Mouse (Mus musculus) neural tube, embryonic 15.5 days (tissue): ENCODE measurements around the gene Adora2b. TPM values are rescaled to one million over a fixed set of nuclear protein-coding genes. Genes with fewer than 3 reads are reported as not detected.

Source experiments
- ATAC-seq: fragments of 200-750 bp; cut with Nextera tagmentation; 2 replicates; pipeline ENCODE4 v1.8.0; 2017; ENCODE audit warnings: mild to moderate bottlenecking, moderate TSS enrichment, moderate library complexity; ENCODE audit not compliant: low FRiP score
- H3K27ac ChIP-seq: fragments of 300-500 bp; sonication (generic); replicated peaks from 2 replicates; pipeline ENCODE4 v1.5.1; 2015; ENCODE audit warnings: mild to moderate bottlenecking, inconsistent platforms
- H3K27me3 ChIP-seq: fragments of 300-500 bp; sonication (generic); replicated peaks from 2 replicates; pipeline ENCODE4 v1.6.1; 2015; ENCODE audit warnings: inconsistent platforms
- H3K36me3 ChIP-seq: fragments of 300-500 bp; sonication (generic); 2 replicates; pipeline ENCODE4 v1.6.1; 2015; ENCODE audit warnings: inconsistent platforms
- H3K4me1 ChIP-seq: fragments of 300-500 bp; sonication (generic); 2 replicates; pipeline ENCODE4 v1.6.1; 2015; ENCODE audit warnings: inconsistent platforms
- H3K4me2 ChIP-seq: fragments of 300-500 bp; sonication (generic); 2 replicates; pipeline ENCODE4 v1.6.1; 2015; ENCODE audit warnings: inconsistent platforms, mild to moderate bottlenecking, moderate library complexity
- H3K4me3 ChIP-seq: fragments of 300-500 bp; sonication (generic); replicated peaks from 2 replicates; pipeline ENCODE4 v1.5.1; 2015; ENCODE audit warnings: mild to moderate bottlenecking, inconsistent platforms
- H3K9ac ChIP-seq: fragments of 300-500 bp; sonication (generic); replicated peaks from 2 replicates; pipeline ENCODE4 v1.6.1; 2015; ENCODE audit warnings: mild to moderate bottlenecking, inconsistent platforms
- H3K9me3 ChIP-seq: fragments of 300-500 bp; sonication (generic); replicated peaks from 2 replicates; pipeline ENCODE4 v1.6.1; 2016; ENCODE audit warnings: inconsistent platforms
- WGBS: fragments of 180-500 bp; shearing (Covaris S2); methylation state at CpG from one replicate; pipeline ENCODE4 v1.1.7; 2015; ENCODE audit warnings: mixed read lengths; 5-methylcytosine and 5-hydroxymethylcytosine counted together
- polyA plus RNA-seq: library from polyadenylated mRNA; unstranded; fragments of >200 nt; fragmentation: Nextera tagmentation; extraction: Ambion mirVana; gene quantifications from 2 replicates; pipeline ENCODE4 v1.2.1, GENCODE M21; 2015

Gene Adora2b
- polyA plus RNA-seq = 7.1 and 7.5 TPM in 2 replicates

GRCm38 (mm10) chr11:62248401-62249244 is at the start of gene Adora2b:
TSS of gene Adora2b (plus strand) at chr11:62248984.
- Histone ChIP-seq H3K27ac (0 out of 2 replicates have a peak within 1 kb of the TSS, but pooled peaks have one; percentile 56), H3K27me3 (peaks cover 29% of the 10 kb centered on the region), H3K9me3 (no peaks in the 10 kb centered on the region), H3K4me1 (peaks cover 20% of the 10 kb centered on the region), H3K9ac (peak within 1 kb of the TSS; percentile 63), H3K4me3 (peak within 1 kb of the TSS; percentile 76), H3K36me3 (no peaks in the 10 kb centered on the region), H3K4me2 (peak within 1 kb of the TSS; percentile 100)
- ATAC-seq = peak; percentile 87
- under 1% methylated on average over 69 of the region's 69 CpGs for WGBS

DNA sequence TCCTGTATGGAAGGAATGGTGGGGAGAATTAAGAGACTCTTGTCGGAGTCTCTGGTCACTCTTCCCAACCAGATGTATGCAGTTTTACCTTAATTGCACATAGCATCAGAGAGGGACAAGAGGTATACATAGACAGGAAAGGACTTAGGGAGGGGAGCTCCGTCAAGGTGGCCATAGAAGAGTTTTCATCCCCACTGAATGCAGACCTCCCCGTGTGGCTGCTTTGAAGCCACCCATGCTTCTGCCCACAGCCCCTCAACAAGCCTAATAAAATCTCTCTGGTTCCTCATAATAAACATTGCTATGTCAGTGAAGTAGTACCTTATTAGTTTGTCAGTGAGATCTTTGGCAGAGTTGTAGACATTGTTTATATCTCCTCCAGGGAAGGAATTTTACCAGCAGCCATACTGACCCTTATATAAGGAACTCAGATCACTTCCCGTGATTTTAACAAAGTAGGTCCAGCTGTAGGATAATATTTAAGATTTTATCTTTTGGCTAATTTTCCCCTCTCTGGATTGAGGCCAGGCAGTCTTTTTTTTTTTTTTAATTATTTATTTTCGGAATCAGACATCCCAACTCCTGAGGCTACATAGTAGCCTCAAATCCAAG is 47.8 kb upstream of the Adora2b start:
- Histone ChIP-seq H3K9me3 (no peaks in the 10 kb centered on the region), H3K36me3 (no peaks in the 10 kb centered on the region), H3K4me1 (no peaks in the 10 kb centered on the region), H3K27ac (no peak overlapping the region), H3K4me3 (no peak overlapping the region), H3K27me3 (no peaks in the 10 kb centered on the region), H3K4me2 (no peak overlapping the region), H3K9ac (no peak overlapping the region)
- WGBS = 83% methylated on average over 5 of the region's 5 CpGs
- ATAC-seq = no peak

DNA sequence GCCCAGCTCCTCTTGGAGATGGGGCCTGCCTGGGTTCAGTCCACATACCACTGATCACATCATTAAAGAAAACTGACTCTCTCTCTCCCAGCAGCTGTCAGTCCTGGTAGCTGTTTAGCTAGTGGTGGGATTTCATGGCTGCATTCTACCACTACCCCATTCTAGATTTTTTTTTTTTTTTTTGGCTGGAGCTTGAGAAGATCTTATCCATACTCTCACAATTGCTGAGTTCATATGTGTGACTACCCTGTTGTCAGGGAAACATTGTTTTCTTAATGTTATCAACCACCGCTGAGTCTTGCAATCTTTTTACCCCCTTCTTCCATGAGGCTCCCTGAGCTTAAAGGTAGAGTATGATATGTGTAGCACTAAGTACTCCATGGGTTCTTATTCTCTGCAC is 46.1 kb upstream of the Adora2b start:
- 96% methylated on average over 1 of the region's 1 CpGs for WGBS
- no peaks in the 10 kb centered on the region for H3K4me1 ChIP-seq

GRCm38 (mm10) chr11:62209111-62209510 is 39.7 kb upstream of the Adora2b start:
- no peak overlapping the region for H3K9ac ChIP-seq
- WGBS = 35% methylated on average over 2 of the region's 2 CpGs
- H3K4me1 ChIP-seq = no peaks in the 10 kb centered on the region
- no peak overlapping the region for H3K4me3 ChIP-seq
- no peaks in the 10 kb centered on the region for H3K36me3 ChIP-seq
- H3K27ac ChIP-seq = no peak overlapping the region
- H3K4me2 ChIP-seq = no peak overlapping the region
- H3K27me3 ChIP-seq = no peaks in the 10 kb centered on the region
- ATAC-seq = no peak
- H3K9me3 ChIP-seq = no peaks in the 10 kb centered on the region

More for the DNA sequence above, 46.1 kb upstream of the Adora2b start:
- no peak overlapping the region for H3K27ac ChIP-seq
- no peaks in the 10 kb centered on the region for H3K9me3 ChIP-seq
- H3K9ac ChIP-seq = no peak overlapping the region
- no peak overlapping the region for H3K4me3 ChIP-seq
- ATAC-seq = no peak
- no peaks in the 10 kb centered on the region for H3K27me3 ChIP-seq
- no peaks in the 10 kb centered on the region for H3K36me3 ChIP-seq
- no peak overlapping the region for H3K4me2 ChIP-seq

DNA sequence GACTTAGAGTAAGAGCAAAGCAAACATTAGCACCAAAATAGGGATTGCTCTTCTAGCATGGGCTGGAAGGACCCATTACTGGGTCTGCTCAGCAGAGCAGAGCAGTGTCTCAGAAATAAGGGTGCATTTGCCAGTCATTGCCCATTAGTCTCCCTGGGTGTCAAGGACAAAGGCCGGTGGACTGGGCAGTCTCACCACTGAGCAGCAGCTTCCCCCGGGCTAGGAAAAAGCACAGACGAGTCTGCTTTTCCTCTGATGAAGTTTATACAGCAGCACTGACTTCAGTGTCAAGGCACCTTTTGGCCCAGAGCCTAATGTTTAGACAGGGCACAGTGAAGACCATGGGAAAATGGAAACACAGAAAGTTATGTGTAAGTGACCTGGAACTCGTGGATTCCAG is 38.9 kb upstream of the Adora2b start:
- no peak for ATAC-seq
- Histone ChIP-seq H3K4me3 (no peak overlapping the region), H3K4me1 (no peaks in the 10 kb centered on the region), H3K4me2 (no peak overlapping the region), H3K27me3 (no peaks in the 10 kb centered on the region), H3K27ac (no peak overlapping the region), H3K9me3 (no peaks in the 10 kb centered on the region), H3K9ac (no peak overlapping the region), H3K36me3 (no peaks in the 10 kb centered on the region)
- WGBS = 65% methylated on average over 4 of the region's 4 CpGs

- no peak for ATAC-seq
- no peak overlapping the region for H3K9ac ChIP-seq
- 94% methylated on average over 12 of the region's 12 CpGs for WGBS
- no peak overlapping the region for H3K27ac ChIP-seq
- no peak overlapping the region for H3K4me3 ChIP-seq
- no peaks in the 10 kb centered on the region for H3K27me3 ChIP-seq
- no peaks in the 10 kb centered on the region for H3K4me1 ChIP-seq
- H3K4me2 ChIP-seq = no peak overlapping the region
- H3K9me3 ChIP-seq = no peaks in the 10 kb centered on the region
- no peaks in the 10 kb centered on the region for H3K36me3 ChIP-seq
These were observed 35.3 kb upstream of the Adora2b start for GRCm38 (mm10) chr11:62213384-62213989.

- no peak for ATAC-seq
- no peak overlapping the region for H3K27ac ChIP-seq
- H3K9ac ChIP-seq = no peak overlapping the region
- WGBS = 58% methylated on average over 2 of the region's 2 CpGs
- H3K27me3 ChIP-seq = no peaks in the 10 kb centered on the region
- no peak overlapping the region for H3K4me3 ChIP-seq
- no peaks in the 10 kb centered on the region for H3K9me3 ChIP-seq
- H3K4me2 ChIP-seq = no peak overlapping the region
- H3K4me1 ChIP-seq = no peaks in the 10 kb centered on the region
- H3K36me3 ChIP-seq = no peaks in the 10 kb centered on the region
These were observed 33.7 kb upstream of the Adora2b start for GRCm38 (mm10) chr11:62215107-62215506.

GRCm38 (mm10) chr11:62217751-62218150 is 31.0 kb upstream of the Adora2b start:
- Histone ChIP-seq H3K27me3 (no peaks in the 10 kb centered on the region), H3K36me3 (no peaks in the 10 kb centered on the region), H3K4me2 (no peak overlapping the region), H3K4me1 (no peaks in the 10 kb centered on the region), H3K9me3 (no peaks in the 10 kb centered on the region), H3K27ac (no peak overlapping the region), H3K9ac (no peak overlapping the region), H3K4me3 (no peak overlapping the region)
- ATAC-seq = no peak
- WGBS = 56% methylated on average over 6 of the region's 6 CpGs

GRCm38 (mm10) chr11:62220756-62221510 is 27.9 kb upstream of the Adora2b start:
- 86% methylated on average over 7 of the region's 7 CpGs for WGBS
- H3K9me3 ChIP-seq = no peaks in the 10 kb centered on the region
- no peak overlapping the region for H3K4me3 ChIP-seq
- ATAC-seq = no peak
- no peak overlapping the region for H3K4me2 ChIP-seq
- H3K27ac ChIP-seq = no peak overlapping the region
- H3K9ac ChIP-seq = no peak overlapping the region
- H3K4me1 ChIP-seq = no peaks in the 10 kb centered on the region
- H3K36me3 ChIP-seq = no peaks in the 10 kb centered on the region
- H3K27me3 ChIP-seq = no peaks in the 10 kb centered on the region

- H3K27ac ChIP-seq = no peak overlapping the region
- WGBS = 92% methylated on average over 5 of the region's 5 CpGs
- no peak overlapping the region for H3K4me2 ChIP-seq
- no peak overlapping the region for H3K4me3 ChIP-seq
- no peaks in the 10 kb centered on the region for H3K4me1 ChIP-seq
- no peak for ATAC-seq
- H3K9me3 ChIP-seq = no peaks in the 10 kb centered on the region
- H3K27me3 ChIP-seq = no peaks in the 10 kb centered on the region
- H3K36me3 ChIP-seq = no peaks in the 10 kb centered on the region
- H3K9ac ChIP-seq = no peak overlapping the region
These were observed 25.4 kb upstream of the Adora2b start for GRCm38 (mm10) chr11:62223416-62223815.

GRCm38 (mm10) chr11:62223962-62224361 is 24.8 kb upstream of the Adora2b start:
- 96% methylated on average over 7 of the region's 7 CpGs for WGBS
- no peak overlapping the region for H3K27ac ChIP-seq
- H3K4me2 ChIP-seq = no peak overlapping the region
- H3K9ac ChIP-seq = no peak overlapping the region
- H3K36me3 ChIP-seq = no peaks in the 10 kb centered on the region
- no peak for ATAC-seq
- no peak overlapping the region for H3K4me3 ChIP-seq
- H3K27me3 ChIP-seq = no peaks in the 10 kb centered on the region
- H3K4me1 ChIP-seq = no peaks in the 10 kb centered on the region
- H3K9me3 ChIP-seq = no peaks in the 10 kb centered on the region
